Mouse (Mus musculus) megakaryocyte, embryonic 14.5 days (primary cell): ENCODE data around the gene Slc25a34.

ENCODE experiments used
- FLI1 ChIP-seq: IDR thresholded peaks from 2 replicates; pipeline ENCODE4 v1.6.1; 2012; ENCODE audit warnings: low read length, inconsistent platforms, mixed read lengths
- GATA1 ChIP-seq: IDR thresholded peaks from 3 replicates; pipeline ENCODE4 v1.6.1; 2012; ENCODE audit warnings: mixed read lengths, low read length, inconsistent platforms, borderline replicate concordance

DNA sequence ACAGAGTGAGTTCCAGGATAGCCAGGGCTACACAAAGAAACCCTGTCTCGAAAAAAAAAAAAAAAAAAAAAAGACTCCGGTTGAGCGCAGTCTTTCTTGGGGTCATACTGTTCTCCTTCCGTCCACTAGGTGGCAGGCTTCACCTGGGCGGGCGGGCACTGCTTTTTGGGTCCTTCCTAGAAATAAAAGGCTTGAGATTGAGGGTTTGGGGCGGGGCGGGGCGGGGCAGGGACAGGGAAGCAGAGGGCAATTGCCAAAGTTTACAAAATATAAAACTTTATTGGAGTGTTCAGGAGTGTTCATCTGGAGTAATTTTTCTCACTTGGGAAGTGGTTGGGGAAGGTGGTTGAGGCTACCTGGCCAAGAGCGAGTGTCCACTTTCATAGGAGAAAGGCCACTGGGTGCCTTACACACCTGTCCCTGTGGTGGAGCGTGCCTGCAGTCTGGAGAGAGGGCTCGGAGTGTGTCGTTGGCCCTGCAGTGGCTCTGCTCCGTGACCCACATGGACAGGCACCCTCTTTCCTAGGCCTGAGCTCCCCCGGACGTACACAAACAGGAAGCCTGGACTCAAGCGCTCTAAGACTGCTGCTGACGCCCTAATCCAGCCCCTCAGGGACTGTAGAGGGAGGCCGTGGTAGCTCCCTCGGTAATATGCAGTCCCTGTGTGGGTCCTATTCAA is 4.9 kb downstream of the Slc25a34 start, which contains the start of gene Tmem82:
- TF ChIP-seq FLI1 (no peak), GATA1 (no peak)
